Mouse (Mus musculus) layer of hippocampus, adult 8-10 months (tissue): ENCODE data around the gene Vmn1r54. TPM values are rescaled to one million over a fixed set of nuclear protein-coding genes. Genes with fewer than 3 reads are reported as not detected.
"Not testable (repeated sequence)": the region's sequence is repeated elsewhere in the genome, so short reads cannot be mapped to it uniquely, and the experiment has no call there.

Source experiments
- DNase-seq, 2 experiments: peaks; one replicate each; pipeline ENCODE4 v3.0.0; 2022; ENCODE audit warnings: low spot score in 2 of 2
- total RNA-seq, 4 experiments: library from RNA; stranded (reverse); gene quantifications; 2 replicates each; pipeline ENCODE4 v1.2.4; 2022

The Vmn1r54 gene
- total RNA-seq = not detected

DNA sequence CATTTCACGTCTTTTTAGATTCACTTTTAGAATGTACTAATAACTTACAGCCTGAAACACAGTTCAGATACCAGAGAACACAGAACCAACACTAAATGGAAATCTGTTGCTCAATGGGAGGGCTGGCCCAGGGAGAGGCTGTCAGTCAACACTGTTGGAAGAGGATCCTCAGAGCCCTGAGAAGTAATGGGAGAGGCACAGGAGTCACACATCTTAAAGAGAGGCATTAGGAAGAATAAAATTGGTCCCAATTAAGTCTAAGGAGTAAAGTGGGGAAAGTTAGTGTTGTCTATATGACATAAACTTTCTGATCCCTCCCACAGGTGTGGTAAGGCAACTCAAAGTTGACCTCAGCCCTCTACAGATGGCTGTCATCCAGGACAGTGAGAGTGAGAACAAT, at the start of gene Vmn1r54:
Gene Vmn1r54, plus strand, starts transcription at position 301 of the 400 bp plus-strand sequence.
- DNase-seq = no peak

GRCm38 (mm10) chr6:90202493-90202892, 43.6 kb upstream of the Vmn1r54 start, which contains the start of gene V1ra8:
Gene V1ra8, plus strand, starts transcription at chr6:90202793.
- not testable (repeated sequence) for DNase-seq

DNA sequence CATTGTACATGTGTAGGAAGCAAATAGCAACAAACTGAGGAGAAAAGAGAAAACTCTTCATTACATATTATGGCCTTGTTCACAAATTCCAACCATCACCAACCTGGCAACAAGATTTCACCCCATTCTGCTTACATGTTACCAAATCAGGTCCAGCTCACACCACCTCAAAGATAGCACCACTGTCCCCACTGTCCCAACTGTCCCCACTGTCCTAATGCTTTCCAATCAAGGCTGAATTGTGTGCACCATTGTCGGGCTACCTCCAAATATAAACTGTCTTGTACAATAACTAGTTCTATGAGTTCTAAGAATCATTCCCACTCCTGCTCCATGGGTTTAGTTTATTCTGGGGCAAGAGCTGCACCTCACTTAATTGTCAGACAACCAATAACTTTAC, 21.8 kb upstream of the Vmn1r54 start, which contains the start of gene Vmn1r53:
Gene Vmn1r53, minus strand, starts transcription at position 101 of the 400 bp plus-strand sequence.
- DNase-seq = no peak

- DNase-seq = not testable (repeated sequence)
These were observed 14.0 kb upstream of the Vmn1r54 start for GRCm38 (mm10) chr6:90232114-90232513.

DNA sequence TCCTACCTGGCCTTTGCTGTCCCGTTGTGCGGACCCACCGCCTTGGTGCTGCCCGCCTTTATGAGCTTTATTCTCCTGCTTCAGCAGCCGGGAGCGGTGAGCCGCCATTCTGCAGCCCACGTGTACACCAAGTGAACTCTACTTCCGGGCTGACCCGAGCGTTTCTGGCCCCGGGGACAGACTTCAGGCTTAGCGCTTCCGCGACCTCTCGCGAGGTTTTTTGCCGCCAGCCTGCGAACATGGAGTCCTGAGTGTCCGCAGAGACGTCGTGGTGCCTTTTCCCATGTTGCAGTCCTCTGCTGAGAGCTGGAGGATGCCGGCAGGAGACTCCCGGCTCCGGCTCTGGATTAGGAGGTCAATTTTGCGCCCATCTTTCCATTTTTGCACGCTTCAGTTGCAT, 13.4 kb upstream of the Vmn1r54 start:
- no peak for DNase-seq

DNA sequence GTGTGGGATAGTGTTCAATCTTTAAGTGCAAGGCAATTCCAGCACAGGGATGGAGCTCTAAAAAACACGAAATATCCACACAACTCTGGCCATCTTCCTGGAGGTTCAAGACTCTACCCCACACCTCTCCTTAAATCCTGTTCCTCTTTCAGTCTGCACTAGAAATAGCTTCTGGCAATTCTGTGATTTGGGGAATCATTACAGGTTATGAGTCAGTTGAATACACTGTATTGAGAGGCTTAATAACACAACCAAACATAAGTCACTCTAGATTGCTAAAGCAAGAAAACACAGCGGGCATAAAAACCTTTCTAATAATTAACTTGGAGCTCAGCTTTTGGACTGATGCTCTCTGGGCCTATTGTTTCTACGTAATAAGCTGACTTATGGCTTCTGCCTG, 2.1 kb upstream of the Vmn1r54 start:
- DNase-seq = no peak

DNA sequence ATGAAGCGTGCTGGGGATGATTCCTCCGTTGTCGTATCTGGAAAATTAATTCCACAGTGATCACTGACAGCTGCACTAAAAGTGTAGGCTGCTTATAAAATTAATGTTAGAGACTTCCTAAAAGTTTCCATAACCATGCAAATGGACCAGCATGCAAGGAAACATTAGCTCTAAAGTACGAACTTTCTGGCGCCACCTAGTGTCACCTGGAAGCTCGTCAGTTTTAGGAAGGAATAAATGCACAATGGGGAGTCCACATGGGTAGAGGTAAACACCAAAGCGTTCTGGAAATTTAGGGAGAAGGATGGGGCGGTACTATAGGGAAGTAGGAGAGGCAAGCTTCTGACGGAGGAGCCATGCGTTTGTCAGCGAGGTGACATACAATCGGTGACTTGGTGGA, 42.2 kb downstream of the Vmn1r54 start:
- DNase-seq = peak; percentile 11 to 22

GRCm38 (mm10) chr6:90300919-90301318, 54.8 kb downstream of the Vmn1r54 start, which contains the start of gene BC048671:
Gene BC048671, plus strand, starts transcription at chr6:90301219.
- DNase-seq = no peak

- DNase-seq = no peak
These were observed 60.3 kb downstream of the Vmn1r54 start for GRCm38 (mm10) chr6:90306315-90306975.

- no peak for DNase-seq
These were observed 63.0 kb downstream of the Vmn1r54 start for GRCm38 (mm10) chr6:90308839-90309778.

- no peak for DNase-seq
These were observed 69.9 kb downstream of the Vmn1r54 start for GRCm38 (mm10) chr6:90315961-90316360.

DNA sequence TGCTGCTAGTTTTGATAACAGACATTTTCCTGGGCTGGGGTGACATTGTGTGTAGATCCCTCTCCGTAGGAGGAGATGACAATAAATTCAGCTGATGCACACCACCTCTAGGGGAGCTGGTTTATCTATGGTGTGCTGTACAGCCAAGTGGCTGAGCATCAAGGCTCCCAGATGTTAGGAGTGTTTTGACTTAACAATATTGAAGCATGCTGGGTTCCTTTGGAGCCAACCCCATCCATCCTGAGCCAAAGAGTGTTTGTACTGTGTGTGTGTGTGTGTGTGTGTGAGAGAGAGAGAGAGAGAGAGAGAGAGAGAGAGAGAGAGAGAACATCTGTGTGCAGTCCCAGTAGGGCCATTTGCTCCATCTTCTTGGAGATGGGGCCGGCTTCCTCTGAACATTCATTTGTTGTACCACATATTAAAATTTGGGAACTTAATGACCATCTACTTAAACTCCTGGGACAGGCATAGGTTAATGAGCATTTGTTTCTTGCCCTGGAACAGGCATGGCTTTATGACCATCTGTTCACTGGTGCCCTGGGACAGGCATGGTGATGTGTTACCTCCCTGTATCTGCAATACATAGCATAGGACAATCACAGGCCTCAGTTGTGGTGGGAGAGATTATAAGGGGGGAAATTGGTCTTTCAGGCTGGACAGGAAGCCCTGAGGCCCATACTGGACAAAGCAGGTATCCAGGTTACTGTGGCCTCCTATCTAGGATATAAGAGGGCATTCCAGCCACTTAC, 71.6 kb downstream of the Vmn1r54 start:
- DNase-seq = no peak

DNA sequence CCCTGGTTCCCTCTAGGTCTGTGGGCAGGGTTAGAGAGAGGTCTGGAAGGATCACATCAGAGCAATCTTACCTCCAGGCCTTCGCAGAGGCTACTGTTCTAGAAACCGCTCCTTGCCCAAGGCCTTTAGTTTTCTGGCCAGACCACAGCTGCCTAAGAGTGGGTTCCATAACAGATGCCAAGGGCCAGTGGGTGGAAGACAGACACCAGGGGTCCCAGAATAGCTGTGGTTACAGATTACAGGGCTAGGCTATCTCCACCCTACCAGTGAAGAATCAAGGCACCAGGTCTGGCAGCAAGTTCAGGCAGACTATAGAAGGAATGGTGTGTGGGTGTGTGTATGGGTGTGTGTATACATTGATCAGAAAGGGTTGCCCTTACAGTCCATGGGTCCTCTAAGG, 72.9 kb downstream of the Vmn1r54 start:
- no peak for DNase-seq

GRCm38 (mm10) chr6:90319475-90320191, 73.5 kb downstream of the Vmn1r54 start:
- peak in 1 of 2 experiments; percentile 20 for DNase-seq

DNA sequence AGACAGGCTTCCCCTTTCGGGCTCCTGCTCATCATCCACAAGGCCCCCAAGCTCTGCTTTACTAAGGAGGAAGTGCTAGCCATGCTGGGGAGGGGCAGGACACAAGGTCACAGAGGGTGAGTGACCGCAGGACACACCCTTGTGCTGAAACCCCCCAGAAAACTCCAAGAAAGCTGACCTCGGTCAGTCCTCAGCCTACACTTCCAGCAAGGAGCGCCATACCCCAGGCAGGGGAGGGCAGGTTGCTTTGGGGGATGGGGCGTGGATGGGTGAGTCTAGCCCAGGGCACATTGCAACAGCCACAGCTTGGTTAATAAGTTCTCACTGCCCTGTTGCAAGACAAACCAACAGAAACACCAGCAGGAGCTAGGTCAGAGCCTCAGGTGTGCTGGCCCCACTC, 74.3 kb downstream of the Vmn1r54 start:
- DNase-seq = no peak

Other genes with a start within 250 kb of the Vmn1r54 start
- gene Vmn1r47, start 230.2 kb upstream of the Vmn1r54 start, total RNA-seq = not detected
- not detected for gene Vmn1r48, start 209.5 kb upstream of the Vmn1r54 start, total RNA-seq
- gene Vmn1r49, start 167.8 kb upstream of the Vmn1r54 start, total RNA-seq = not detected
- gene Vmn1r50, start 144.9 kb upstream of the Vmn1r54 start, total RNA-seq = not detected
- not detected for gene Vmn1r51, start 123.7 kb upstream of the Vmn1r54 start, total RNA-seq
- gene Vmn1r52, start 71.5 kb upstream of the Vmn1r54 start, total RNA-seq = not detected
- gene V1ra8, start 43.5 kb upstream of the Vmn1r54 start, total RNA-seq = not detected
- gene Vmn1r53, start 21.9 kb upstream of the Vmn1r54 start, total RNA-seq = not detected
- not detected for gene BC048671, start 54.9 kb downstream of the Vmn1r54 start, total RNA-seq
- gene Chst13, start 78.9 kb downstream of the Vmn1r54 start, total RNA-seq = not detected
- not detected for gene Uroc1, start 87.0 kb downstream of the Vmn1r54 start, total RNA-seq
- gene Zxdc, start 123.2 kb downstream of the Vmn1r54 start, total RNA-seq = 10 to 100 TPM; 27.3 to 31.8 (median 30.4) TPM
- gene Cfap100, start 182.5 kb downstream of the Vmn1r54 start, total RNA-seq = 10 to 100 TPM; 12.1 to 18.5 (median 13.7) TPM
- 10 to 100 TPM; 29.8 to 38.5 (median 34.8) TPM for gene Klf15, start 216.3 kb downstream of the Vmn1r54 start, total RNA-seq
- 10 to 100 TPM; 40.8 to 52.0 (median 45.5) TPM for gene Aldh1l1, start 240.1 kb downstream of the Vmn1r54 start, total RNA-seq